Mouse (Mus musculus): ENCODE measurements at regions not wholly inside any gene's neighbourhood (a gene's known extent, or its start where the extent isn't known, plus 50 kb on each side); places are given as distances from the start of the nearest gene placed in this dataset.

DNA sequence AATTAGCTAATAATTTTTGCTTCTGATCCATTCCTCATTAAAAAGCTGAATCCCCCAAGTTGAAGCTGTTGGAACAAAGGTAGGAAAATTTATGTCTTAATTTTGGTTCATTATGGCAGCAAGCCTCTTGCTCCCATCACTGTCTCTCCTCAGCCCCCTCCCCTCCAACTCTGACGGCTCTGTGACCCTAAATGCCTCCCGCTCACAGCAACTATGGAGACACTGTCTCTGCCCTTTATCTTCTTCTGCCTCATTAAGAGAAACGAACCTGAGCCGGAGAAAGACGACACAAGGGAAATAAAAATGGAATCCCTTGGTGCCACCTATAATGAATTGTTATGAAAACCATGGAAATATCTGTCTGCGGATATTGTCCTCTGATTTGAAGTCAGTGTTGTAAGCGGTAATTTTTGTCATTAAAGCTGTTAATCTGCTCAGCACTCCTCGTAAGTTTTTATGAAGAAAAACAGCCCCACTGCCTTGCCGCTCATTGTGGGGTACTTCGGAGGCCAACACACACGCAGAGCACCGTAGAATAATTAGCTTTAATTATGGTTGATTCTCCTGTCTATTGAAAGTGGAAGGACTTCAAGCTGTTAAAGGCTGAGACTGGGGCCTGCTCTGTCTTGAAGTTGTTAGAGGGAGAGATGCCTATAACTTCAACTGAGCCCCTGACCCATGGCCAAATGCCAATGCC is 208.1 kb upstream of the Clint1 start:
- TF ChIP-seq POLR2A (IDR thresholded peaks at IDR 0.05; ENCODE audit: control insufficient read depth, low read depth, low read length): no peak
- no peak for TF ChIP-seq CTCF (IDR thresholded peaks at IDR 0.05; ENCODE audit: control insufficient read depth, insufficient read depth, insufficient replicate concordance, low read depth, low read length)
